ENCODE assay signal across 10 mouse cellular contexts in the genomic region with DNA sequence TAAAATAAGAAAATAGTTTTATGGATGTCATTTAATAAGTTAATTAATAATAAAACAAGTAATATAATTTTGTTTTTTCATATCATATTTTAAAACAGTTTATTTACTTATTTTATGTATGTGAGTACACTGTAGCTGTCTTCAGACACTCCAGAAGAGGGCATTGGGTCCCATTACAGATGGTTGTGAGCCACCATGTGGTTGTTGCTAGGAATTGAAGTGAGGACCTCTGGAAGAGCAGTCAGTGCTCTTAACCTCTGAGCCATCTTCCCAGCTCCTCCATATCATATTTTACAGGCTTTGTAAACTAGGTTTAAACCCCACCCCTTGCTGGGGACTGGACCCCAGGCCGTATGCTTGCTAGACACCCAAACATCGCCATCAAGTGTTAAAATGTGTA. TPM values are rescaled to one million over a fixed set of nuclear protein-coding genes. Genes with fewer than 3 reads are reported as not detected.
DNase-seq lines count a peak whose midpoint lies in the region; ATAC-seq and TF ChIP-seq lines count a peak whose summit lies in the region.
"Had no signal": no experiment of that assay in that cellular context is flagged by ENCODE, and none has a peak within 500 bp of the region (broad histone marks: within the 10 kb centered on the region; RNA-seq: fewer than 3 reads in every experiment).

No protein-coding gene starts in this region.

- ATAC-seq in forebrain, postnatal 0 days = peak; percentile 64; the same call in 1 of the 2 replicates
- no peak for ATAC-seq in forebrain, embryonic 16.5 days
- no peak for ATAC-seq in kidney, postnatal 0 days (replicated peaks; ENCODE audit: low FRiP score, low read depth)
- ATAC-seq in kidney, embryonic 14.5 days (ENCODE audit: low FRiP score, low TSS enrichment) = no peak
- no peak for ATAC-seq in stomach, postnatal 0 days (ENCODE audit: low FRiP score, low TSS enrichment)

- no peak overlapping the region for H3K4me2 ChIP-seq in forebrain, postnatal 0 days (ENCODE audit: low read depth)
- no peak overlapping the region for H3K4me2 ChIP-seq in forebrain, embryonic 16.5 days (ENCODE audit: low read length)
- no peak overlapping the region for H3K4me2 ChIP-seq in kidney, postnatal 0 days (ENCODE audit: low read length)
- no peak overlapping the region for H3K4me2 ChIP-seq in kidney, embryonic 14.5 days (replicated peaks; ENCODE audit: low read depth, low read length)
- no peak overlapping the region for H3K4me2 ChIP-seq in stomach, postnatal 0 days (replicated peaks; ENCODE audit: low read depth)

- peak; percentile 69 for TF ChIP-seq CTCF in forebrain, postnatal 0 days (IDR thresholded peaks at IDR 0.05; ENCODE audit: low read depth)
- TF ChIP-seq CTCF in kidney, postnatal 0 days (IDR thresholded peaks at IDR 0.05; ENCODE audit: low read depth) = peak; percentile 74
- peak; percentile 74 for TF ChIP-seq CTCF in stomach, postnatal 0 days (IDR thresholded peaks at IDR 0.05; ENCODE audit: low read depth)

- DNase-seq in forebrain, postnatal 0 days = peak; percentile 22
- peak; percentile 22 for DNase-seq in kidney, postnatal 0 days (ENCODE audit: low spot score)
- peak; percentile 18 for DNase-seq in thymus, postnatal 14 days
- DNase-seq in thymus, adult 18-20 months = no peak
- no peak for DNase-seq in stomach, postnatal 0 days (ENCODE audit: low spot score)
- no peak for DNase-seq in spleen, postnatal 14 days (ENCODE audit: low spot score in 2 of 2)
- DNase-seq: cerebellum, adult 18-20 months had no signal

- no peaks in the 10 kb centered on the region for H3K4me1 ChIP-seq in forebrain, postnatal 0 days (ENCODE audit: insufficient read depth)
- H3K4me1 ChIP-seq in forebrain, embryonic 16.5 days (replicated peaks; ENCODE audit: control insufficient read depth, insufficient read depth, low read length) = no peaks in the 10 kb centered on the region
- H3K4me1 ChIP-seq in kidney, postnatal 0 days (replicated peaks; ENCODE audit: insufficient read depth, low read length) = no peaks in the 10 kb centered on the region
- H3K4me1 ChIP-seq in kidney, embryonic 14.5 days (ENCODE audit: control insufficient read depth, insufficient read depth, low read length) = no peaks in the 10 kb centered on the region
- H3K4me1 ChIP-seq in stomach, postnatal 0 days (replicated peaks; ENCODE audit: control insufficient read depth, insufficient read depth) = no peaks in the 10 kb centered on the region
- H3K4me1 ChIP-seq: midbrain, embryonic 10.5 days had no signal

- no peak overlapping the region for H3K27ac ChIP-seq in forebrain, postnatal 0 days (ENCODE audit: low read depth, low read length)
- no peak overlapping the region for H3K27ac ChIP-seq in forebrain, embryonic 16.5 days (ENCODE audit: low read length)
- no peak overlapping the region for H3K27ac ChIP-seq in kidney, postnatal 0 days
- H3K27ac ChIP-seq in kidney, embryonic 14.5 days (ENCODE audit: low read depth, low read length) = no peak overlapping the region
- no peak overlapping the region for H3K27ac ChIP-seq in stomach, postnatal 0 days (replicated peaks)
- H3K27ac ChIP-seq: midbrain, embryonic 10.5 days had no signal

- H3K27me3 ChIP-seq in forebrain, postnatal 0 days (ENCODE audit: insufficient read depth, low read length) = no peaks in the 10 kb centered on the region
- H3K27me3 ChIP-seq in forebrain, embryonic 16.5 days (replicated peaks; ENCODE audit: control insufficient read depth, insufficient read depth, low read length) = no peaks in the 10 kb centered on the region
- H3K27me3 ChIP-seq in kidney, postnatal 0 days (ENCODE audit: insufficient read depth, low read length) = no peaks in the 10 kb centered on the region
- H3K27me3 ChIP-seq in kidney, embryonic 14.5 days (ENCODE audit: control insufficient read depth, insufficient read depth, low read length) = no peaks in the 10 kb centered on the region
- H3K27me3 ChIP-seq in stomach, postnatal 0 days (ENCODE audit: control insufficient read depth, insufficient read depth, low read length) = no peaks in the 10 kb centered on the region

- no peak overlapping the region for H3K9ac ChIP-seq in forebrain, postnatal 0 days
- H3K9ac ChIP-seq in forebrain, embryonic 16.5 days (replicated peaks; ENCODE audit: low read depth, low read length) = no peak overlapping the region
- no peak overlapping the region for H3K9ac ChIP-seq in kidney, postnatal 0 days (ENCODE audit: low read depth, low read length)
- no peak overlapping the region for H3K9ac ChIP-seq in kidney, embryonic 14.5 days (ENCODE audit: low read depth, low read length)
- no peak overlapping the region for H3K9ac ChIP-seq in stomach, postnatal 0 days (ENCODE audit: low read length)

- peaks cover 56% of the 10 kb centered on the region for H3K36me3 ChIP-seq in forebrain, postnatal 0 days (ENCODE audit: insufficient read depth)
- H3K36me3 ChIP-seq in forebrain, embryonic 16.5 days (ENCODE audit: control insufficient read depth, insufficient read depth) = peaks cover 21% of the 10 kb centered on the region
- peaks cover 42% of the 10 kb centered on the region for H3K36me3 ChIP-seq in kidney, postnatal 0 days (ENCODE audit: insufficient read depth, low read length)
- peaks cover 30% of the 10 kb centered on the region for H3K36me3 ChIP-seq in kidney, embryonic 14.5 days (ENCODE audit: control insufficient read depth, insufficient read depth, low read length)
- peaks cover 17% of the 10 kb centered on the region; the same call in 1 of the 2 replicates for H3K36me3 ChIP-seq in stomach, postnatal 0 days (ENCODE audit: control insufficient read depth, insufficient read depth, low read length)

- WGBS in forebrain, postnatal 0 days = 89% methylated on average over 2 of the region's 2 CpGs
- WGBS in forebrain, embryonic 16.5 days = 92% methylated on average over 2 of the region's 2 CpGs
- WGBS in kidney, postnatal 0 days = 85% methylated on average over 2 of the region's 2 CpGs
- WGBS in kidney, embryonic 14.5 days = 96% methylated on average over 2 of the region's 2 CpGs
- 87% methylated on average over 2 of the region's 2 CpGs for WGBS in stomach, postnatal 0 days

- no peak overlapping the region for H3K4me3 ChIP-seq in forebrain, postnatal 0 days (ENCODE audit: low read depth, low read length)
- H3K4me3 ChIP-seq in forebrain, embryonic 16.5 days (replicated peaks; ENCODE audit: low read length) = no peak overlapping the region
- no peak overlapping the region for H3K4me3 ChIP-seq in kidney, postnatal 0 days (replicated peaks; ENCODE audit: low read depth, low read length)
- H3K4me3 ChIP-seq in kidney, embryonic 14.5 days (ENCODE audit: low read length) = no peak overlapping the region
- no peak overlapping the region for H3K4me3 ChIP-seq in stomach, postnatal 0 days (ENCODE audit: low read depth, low read length)
- H3K4me3 ChIP-seq: midbrain, embryonic 10.5 days had no signal

- TF ChIP-seq EP300 in stomach, postnatal 0 days (optimal IDR thresholded peaks at IDR 0.05) = no peak

- H3K9me3 ChIP-seq in forebrain, postnatal 0 days (ENCODE audit: low read length) = no peaks in the 10 kb centered on the region
- no peaks in the 10 kb centered on the region for H3K9me3 ChIP-seq in forebrain, embryonic 16.5 days (ENCODE audit: control insufficient read depth, low read length)
- no peaks in the 10 kb centered on the region for H3K9me3 ChIP-seq in kidney, postnatal 0 days (replicated peaks; ENCODE audit: low read length)
- no peaks in the 10 kb centered on the region for H3K9me3 ChIP-seq in kidney, embryonic 14.5 days (ENCODE audit: control insufficient read depth, low read length)
- no peaks in the 10 kb centered on the region for H3K9me3 ChIP-seq in stomach, postnatal 0 days (ENCODE audit: control insufficient read depth, low read length)
- H3K9me3 ChIP-seq: midbrain, embryonic 10.5 days had no signal

RNA-seq across cellular contexts. Expression of a gene that starts 36.4 kb away (rescaled TPM):
- total RNA-seq in forebrain, postnatal 0 days (2014; rRNA removed) = 11.9 and 17.5 TPM in 2 replicates
- polyA plus RNA-seq in forebrain, postnatal 0 days (2015; fragmentation: Nextera tagmentation; extraction: Ambion mirVana) = 5.4 and 9.0 TPM in 2 replicates
- 14.0 and 15.0 TPM in 2 replicates for polyA plus RNA-seq in forebrain, embryonic 16.5 days (2015; fragmentation: Nextera tagmentation; extraction: Ambion mirVana)
- 12.8 and 12.9 TPM in 2 replicates for polyA plus RNA-seq in kidney, postnatal 0 days (2015; fragmentation: Nextera tagmentation; extraction: Ambion mirVana)
- 13.0 and 22.2 TPM in 2 replicates for polyA plus RNA-seq in kidney, embryonic 14.5 days (2014; fragmentation: Nextera tagmentation; extraction: Ambion mirVana)
- polyA plus RNA-seq in stomach, postnatal 0 days (2015; fragmentation: Nextera tagmentation; extraction: Ambion mirVana) = 8.9 and 9.1 TPM in 2 replicates

RNA-seq across cellular contexts. Expression of a gene that starts 59.0 kb away (rescaled TPM):
- 14.1 and 21.9 TPM in 2 replicates for total RNA-seq in forebrain, postnatal 0 days (2014; rRNA removed)
- polyA plus RNA-seq in forebrain, postnatal 0 days (2015; fragmentation: Nextera tagmentation; extraction: Ambion mirVana) = 3.7 and 4.8 TPM in 2 replicates
- 8.1 and 8.3 TPM in 2 replicates for polyA plus RNA-seq in forebrain, embryonic 16.5 days (2015; fragmentation: Nextera tagmentation; extraction: Ambion mirVana)
- 14.8 and 15.0 TPM in 2 replicates for polyA plus RNA-seq in kidney, postnatal 0 days (2015; fragmentation: Nextera tagmentation; extraction: Ambion mirVana)
- 9.0 and 15.9 TPM in 2 replicates for polyA plus RNA-seq in kidney, embryonic 14.5 days (2014; fragmentation: Nextera tagmentation; extraction: Ambion mirVana)
- polyA plus RNA-seq in stomach, postnatal 0 days (2015; fragmentation: Nextera tagmentation; extraction: Ambion mirVana) = 25.2 and 25.3 TPM in 2 replicates

Comparison
In these comparisons a context has a peak if more than half of its experiments do, and no peak if none do; other contexts are left out.
1. DNase-seq: peak in forebrain, postnatal 0 days (single experiment), kidney, postnatal 0 days (single experiment) and thymus, postnatal 14 days (single experiment); none in thymus, adult 18-20 months (0 of 2), stomach, postnatal 0 days (single experiment) and spleen, postnatal 14 days (0 of 2).
2. Peak in every context shown above with its lines, with median percentiles within 50 percentile points of each other: CTCF ChIP-seq.